Mouse (Mus musculus): Measurements from ENCODE around the gene Chic1. TPM values are rescaled to one million over a fixed set of nuclear protein-coding genes. Genes with fewer than 3 reads are reported as not detected.

Chic1 gene
- polyA plus RNA-seq (2014; fragmentation: Nextera tagmentation; extraction: Ambion mirVana), result 3.3 and 4.5 TPM in 2 replicates

DNA sequence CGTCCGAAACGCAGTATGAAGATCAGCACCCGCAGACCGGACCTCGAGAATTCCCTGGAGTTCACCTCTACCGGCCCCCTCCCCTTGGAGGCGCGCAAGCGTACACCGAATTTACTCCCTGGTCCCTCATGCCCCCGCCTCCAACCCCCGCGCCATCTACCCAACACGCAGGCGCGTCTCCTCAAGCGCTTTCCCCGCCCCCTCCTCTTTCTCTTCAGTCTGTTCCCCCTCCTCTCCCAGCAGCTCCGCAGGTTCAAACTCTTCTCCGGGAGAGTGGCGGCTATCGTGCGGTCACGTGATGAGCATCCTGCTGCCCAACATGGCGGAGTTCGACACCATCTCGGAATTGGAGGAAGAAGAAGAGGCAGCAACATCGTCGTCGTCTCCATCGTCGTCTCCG is at the start of gene Chic1:
Gene Chic1, plus strand, starts transcription at position 190 of the 400 bp plus-strand sequence.
- 22% methylated on average over 34 of the region's 34 CpGs for WGBS
- peaks cover 12% of the 10 kb centered on the region; the same call in 1 of the 2 replicates for H3K27me3 ChIP-seq (replicated peaks; ENCODE audit: control insufficient read depth, insufficient read depth, low read length)

DNA sequence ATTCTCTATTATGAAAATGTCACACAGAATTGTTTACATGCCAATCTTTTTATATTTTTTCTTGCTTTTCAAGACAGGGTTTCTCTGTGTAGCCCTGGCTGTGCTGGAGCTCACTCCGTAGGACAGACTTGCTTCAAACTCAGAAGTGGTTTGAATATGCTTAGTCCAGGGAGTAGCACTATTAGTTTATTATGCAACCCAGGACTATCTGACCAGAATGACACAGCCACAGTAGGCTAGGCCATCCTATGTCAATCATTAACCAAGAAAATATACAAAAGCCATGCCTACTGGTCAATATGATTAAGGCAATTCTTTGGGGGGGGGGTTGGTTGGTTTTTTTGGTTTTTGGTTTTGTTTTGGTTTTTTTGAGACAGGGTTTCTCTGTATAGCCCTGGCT is 48.0 kb upstream of the Chic1 start:
- H3K36me3 ChIP-seq (ENCODE audit: control insufficient read depth, insufficient read depth, low read length), result no peaks in the 10 kb centered on the region
- no peaks in the 10 kb centered on the region for H3K4me1 ChIP-seq (ENCODE audit: control insufficient read depth, insufficient read depth, low read length)
- no peaks in the 10 kb centered on the region for H3K9me3 ChIP-seq (replicated peaks; ENCODE audit: control insufficient read depth, low read length)
- H3K27ac ChIP-seq (ENCODE audit: low read depth, low read length), result no peak overlapping the region
- no peak for ATAC-seq
- no peak overlapping the region for H3K4me3 ChIP-seq (ENCODE audit: low read depth, low read length)
- H3K27me3 ChIP-seq (replicated peaks; ENCODE audit: control insufficient read depth, insufficient read depth, low read length), result 0 out of 2 replicates have a peak, but pooled peaks cover 2% of the 10 kb centered on the region
- no peak overlapping the region for H3K4me2 ChIP-seq (ENCODE audit: low read length)
- 81% methylated on average over 1 of the region's 1 CpGs for WGBS
- no peak overlapping the region for H3K9ac ChIP-seq (ENCODE audit: low read length)
- DNase-seq (ENCODE audit: low spot score), result no peak

More for the DNA sequence above, at the start of gene Chic1:
- peak within 1 kb of the TSS; percentile 68 for H3K27ac ChIP-seq (ENCODE audit: low read depth, low read length)
- peak within 1 kb of the TSS; percentile 58 for H3K4me2 ChIP-seq (ENCODE audit: low read length)
- peak within 1 kb of the TSS; percentile 51 for H3K4me3 ChIP-seq (ENCODE audit: low read depth, low read length)
- H3K9ac ChIP-seq (ENCODE audit: low read length), result peak within 1 kb of the TSS; percentile 62
- no peaks in the 10 kb centered on the region for H3K36me3 ChIP-seq (ENCODE audit: control insufficient read depth, insufficient read depth, low read length)
- 0 out of 2 replicates have a peak, but pooled peaks cover 2% of the 10 kb centered on the region for H3K4me1 ChIP-seq (ENCODE audit: control insufficient read depth, insufficient read depth, low read length)
- peak; percentile 92 for DNase-seq (ENCODE audit: low spot score)
- H3K9me3 ChIP-seq (replicated peaks; ENCODE audit: control insufficient read depth, low read length), result no peaks in the 10 kb centered on the region
- peak; percentile 96 for ATAC-seq

DNA sequence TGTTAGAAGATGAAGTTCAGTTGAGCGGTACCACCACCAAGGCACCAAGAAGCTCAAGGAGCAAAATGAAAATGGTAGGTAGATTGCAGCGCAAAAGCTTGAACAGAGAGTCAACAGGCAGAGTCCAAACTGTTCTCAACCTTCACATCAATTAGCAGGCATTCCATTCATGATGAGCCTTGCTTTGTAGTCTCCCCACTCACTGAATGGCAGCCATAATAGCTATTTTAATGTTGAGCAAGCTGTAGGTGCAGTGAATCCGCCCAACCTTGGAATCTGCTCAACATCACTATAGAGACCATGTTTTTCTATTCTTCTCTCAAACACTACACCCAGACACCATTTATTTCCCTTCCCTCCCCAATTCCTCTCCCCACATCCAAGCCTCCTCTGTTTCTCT is 44.6 kb upstream of the Chic1 start:
- Histone ChIP-seq H3K27me3 (replicated peaks; ENCODE audit: control insufficient read depth, insufficient read depth, low read length) (0 out of 2 replicates have a peak, but pooled peaks cover 2% of the 10 kb centered on the region), H3K36me3 (ENCODE audit: control insufficient read depth, insufficient read depth, low read length) (no peaks in the 10 kb centered on the region), H3K4me2 (ENCODE audit: low read length) (no peak overlapping the region), H3K9me3 (replicated peaks; ENCODE audit: control insufficient read depth, low read length) (no peaks in the 10 kb centered on the region), H3K27ac (ENCODE audit: low read depth, low read length) (no peak overlapping the region), H3K9ac (ENCODE audit: low read length) (no peak overlapping the region), H3K4me1 (ENCODE audit: control insufficient read depth, insufficient read depth, low read length) (no peaks in the 10 kb centered on the region), H3K4me3 (ENCODE audit: low read depth, low read length) (no peak overlapping the region)
- no peak for DNase-seq (ENCODE audit: low spot score)
- no peak for ATAC-seq
- WGBS, result 86% methylated on average over 3 of the region's 3 CpGs

DNA sequence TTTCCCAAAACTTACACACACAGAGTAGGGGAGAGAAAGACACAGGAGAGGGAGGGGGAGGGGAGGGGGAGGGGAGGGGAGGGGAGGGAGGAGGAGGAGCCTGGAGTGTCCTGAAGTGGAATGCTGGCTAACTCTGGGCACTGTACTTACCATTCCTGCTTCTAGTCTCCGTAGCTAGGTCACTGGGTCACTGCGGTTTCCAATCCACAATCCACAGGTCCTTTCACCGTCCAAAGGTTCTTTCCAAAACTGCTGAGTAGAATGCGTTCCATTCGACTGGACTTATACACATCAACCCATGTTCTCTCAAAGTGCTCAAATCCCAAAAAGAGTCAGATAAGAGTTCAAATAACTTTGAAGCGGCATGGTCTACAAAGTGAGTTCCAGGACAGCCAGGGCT is 42.1 kb upstream of the Chic1 start:
- Histone ChIP-seq H3K9me3 (replicated peaks; ENCODE audit: control insufficient read depth, low read length) (no peaks in the 10 kb centered on the region), H3K27ac (ENCODE audit: low read depth, low read length) (no peak overlapping the region), H3K4me1 (ENCODE audit: control insufficient read depth, insufficient read depth, low read length) (no peaks in the 10 kb centered on the region), H3K27me3 (replicated peaks; ENCODE audit: control insufficient read depth, insufficient read depth, low read length) (peaks cover 9% of the 10 kb centered on the region; the same call in 1 of the 2 replicates), H3K4me2 (ENCODE audit: low read length) (no peak overlapping the region), H3K4me3 (ENCODE audit: low read depth, low read length) (no peak overlapping the region), H3K36me3 (ENCODE audit: control insufficient read depth, insufficient read depth, low read length) (no peaks in the 10 kb centered on the region), H3K9ac (ENCODE audit: low read length) (no peak overlapping the region)
- DNase-seq (ENCODE audit: low spot score), result no peak
- ATAC-seq, result no peak
- WGBS, result 90% methylated on average over 6 of the region's 6 CpGs

DNA sequence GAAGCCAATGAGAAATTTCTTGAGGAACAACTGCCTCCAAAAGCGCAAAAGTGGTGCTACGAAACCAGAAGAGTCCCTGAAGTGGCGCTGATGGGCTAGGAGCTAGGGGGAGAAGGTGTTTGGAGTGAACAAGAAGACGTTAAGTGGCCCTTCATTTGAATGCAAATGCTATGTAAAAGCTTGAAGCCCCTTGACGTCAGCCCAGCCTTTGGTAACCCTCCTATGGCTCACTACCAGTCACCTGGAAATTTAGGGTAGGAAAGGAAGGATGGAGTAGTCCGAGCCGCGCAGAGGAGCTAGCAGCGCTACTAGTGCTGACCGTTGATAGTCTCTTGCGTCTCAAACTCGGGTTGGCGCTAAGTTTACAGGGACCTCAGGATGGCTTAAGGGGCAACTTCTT is 35.1 kb upstream of the Chic1 start, which contains the start of gene Cdx4:
Gene Cdx4, plus strand, starts transcription at position 253 of the 400 bp plus-strand sequence.
- no peak for DNase-seq (ENCODE audit: low spot score)
- H3K36me3 ChIP-seq (ENCODE audit: control insufficient read depth, insufficient read depth, low read length), result no peaks in the 10 kb centered on the region
- 31% methylated on average over 13 of the region's 13 CpGs for WGBS
- no peaks in the 10 kb centered on the region for H3K4me1 ChIP-seq (ENCODE audit: control insufficient read depth, insufficient read depth, low read length)
- peak within 1 kb of the TSS; percentile 30; the same call in 1 of the 2 replicates for H3K4me2 ChIP-seq (ENCODE audit: low read length)
- ATAC-seq, result no peak
- H3K4me3 ChIP-seq (ENCODE audit: low read depth, low read length), result no peak within 1 kb of the TSS
- H3K9ac ChIP-seq (ENCODE audit: low read length), result no peak within 1 kb of the TSS
- peaks cover 39% of the 10 kb centered on the region for H3K27me3 ChIP-seq (replicated peaks; ENCODE audit: control insufficient read depth, insufficient read depth, low read length)
- H3K9me3 ChIP-seq (replicated peaks; ENCODE audit: control insufficient read depth, low read length), result no peaks in the 10 kb centered on the region
- H3K27ac ChIP-seq (ENCODE audit: low read depth, low read length), result no peak within 1 kb of the TSS

DNA sequence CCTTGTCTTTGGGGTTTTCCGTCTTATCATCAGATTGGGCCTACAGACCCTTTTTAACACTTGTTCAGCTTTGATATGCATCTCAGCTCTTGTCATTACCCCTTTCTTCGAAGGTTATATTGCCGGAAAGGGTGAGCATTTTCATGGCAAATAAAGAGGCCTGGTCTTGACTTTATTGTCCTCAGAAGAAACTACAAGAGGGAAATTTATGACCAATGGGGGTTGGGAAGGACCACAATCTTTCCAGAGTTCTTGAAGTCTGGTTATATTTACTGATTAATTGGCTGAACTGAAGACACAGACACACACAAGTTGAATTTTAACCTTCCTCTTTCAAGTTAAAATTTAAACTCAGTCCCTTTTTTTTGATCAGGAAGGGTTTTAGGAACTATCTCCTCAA is 30.4 kb upstream of the Chic1 start:
- Histone ChIP-seq H3K27ac (ENCODE audit: low read depth, low read length) (no peak overlapping the region), H3K27me3 (replicated peaks; ENCODE audit: control insufficient read depth, insufficient read depth, low read length) (peaks cover 25% of the 10 kb centered on the region), H3K4me3 (ENCODE audit: low read depth, low read length) (no peak overlapping the region), H3K4me1 (ENCODE audit: control insufficient read depth, insufficient read depth, low read length) (no peaks in the 10 kb centered on the region), H3K9me3 (replicated peaks; ENCODE audit: control insufficient read depth, low read length) (no peaks in the 10 kb centered on the region), H3K4me2 (ENCODE audit: low read length) (no peak overlapping the region), H3K9ac (ENCODE audit: low read length) (no peak overlapping the region), H3K36me3 (ENCODE audit: control insufficient read depth, insufficient read depth, low read length) (no peaks in the 10 kb centered on the region)
- DNase-seq (ENCODE audit: low spot score) (no peak), ATAC-seq (no peak)
- 87% methylated on average over 3 of the region's 3 CpGs for WGBS

DNA sequence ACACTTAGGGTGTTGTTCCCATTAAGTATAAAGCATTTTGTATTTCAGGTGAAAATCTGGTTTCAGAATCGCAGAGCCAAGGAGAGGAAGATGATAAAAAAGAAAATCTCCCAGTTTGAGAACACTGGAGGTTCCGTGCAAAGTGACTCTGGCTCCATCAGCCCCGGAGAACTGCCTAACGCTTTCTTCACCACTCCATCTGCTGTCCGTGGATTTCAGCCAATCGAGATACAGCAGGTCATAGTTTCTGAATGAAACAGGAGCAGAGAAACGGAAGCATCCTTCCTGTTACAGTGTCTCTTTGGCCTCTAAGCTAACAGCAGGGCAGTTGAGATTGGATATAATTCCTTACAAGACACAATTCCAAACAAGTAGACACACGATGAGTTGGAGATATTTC is 26.9 kb upstream of the Chic1 start:
- Histone ChIP-seq H3K4me3 (ENCODE audit: low read depth, low read length) (no peak overlapping the region), H3K4me1 (ENCODE audit: control insufficient read depth, insufficient read depth, low read length) (no peaks in the 10 kb centered on the region), H3K27me3 (replicated peaks; ENCODE audit: control insufficient read depth, insufficient read depth, low read length) (no peaks in the 10 kb centered on the region), H3K9ac (ENCODE audit: low read length) (no peak overlapping the region), H3K9me3 (replicated peaks; ENCODE audit: control insufficient read depth, low read length) (no peaks in the 10 kb centered on the region), H3K27ac (ENCODE audit: low read depth, low read length) (no peak overlapping the region), H3K4me2 (ENCODE audit: low read length) (no peak overlapping the region), H3K36me3 (ENCODE audit: control insufficient read depth, insufficient read depth, low read length) (no peaks in the 10 kb centered on the region)
- 75% methylated on average over 8 of the region's 8 CpGs for WGBS
- DNase-seq (ENCODE audit: low spot score), result no peak
- no peak for ATAC-seq

DNA sequence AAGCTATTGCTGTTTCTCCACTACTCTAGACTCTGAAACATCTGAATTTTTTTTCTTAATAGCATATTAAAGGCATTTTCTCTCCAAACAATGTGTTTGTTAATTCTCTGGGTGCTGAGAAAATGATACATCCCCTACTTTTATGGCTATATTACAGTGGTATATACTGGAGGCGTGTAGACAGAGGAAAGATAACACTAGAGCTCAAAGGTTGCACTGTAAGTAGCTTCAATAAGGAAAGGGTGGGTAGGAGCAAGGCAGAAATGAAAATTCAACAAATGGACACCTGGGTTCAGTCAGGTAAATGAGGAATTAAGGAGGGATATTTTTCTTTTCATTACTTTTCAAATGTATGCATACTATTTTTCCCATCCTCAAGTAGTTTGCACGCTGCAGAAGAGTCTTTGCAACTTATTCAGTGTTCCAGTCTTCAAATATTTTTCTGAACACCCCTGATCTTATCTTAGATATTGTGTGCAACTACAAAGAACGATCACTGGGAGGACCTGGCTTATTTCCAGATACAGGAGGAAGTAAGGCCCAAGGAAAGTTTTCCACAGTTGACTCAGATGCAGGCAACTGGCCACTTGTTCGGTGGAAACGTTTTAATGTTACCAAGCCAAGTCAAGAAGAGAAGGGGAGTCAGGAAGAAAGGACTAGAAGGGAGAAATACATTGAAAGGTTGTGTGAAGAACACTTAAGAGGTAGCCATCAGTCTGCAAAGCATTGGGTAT is 25.0 kb upstream of the Chic1 start:
- Histone ChIP-seq H3K4me3 (ENCODE audit: low read depth, low read length) (no peak overlapping the region), H3K4me1 (ENCODE audit: control insufficient read depth, insufficient read depth, low read length) (no peaks in the 10 kb centered on the region), H3K4me2 (ENCODE audit: low read length) (no peak overlapping the region), H3K9me3 (replicated peaks; ENCODE audit: control insufficient read depth, low read length) (no peaks in the 10 kb centered on the region), H3K27ac (ENCODE audit: low read depth, low read length) (no peak overlapping the region), H3K27me3 (replicated peaks; ENCODE audit: control insufficient read depth, insufficient read depth, low read length) (no peaks in the 10 kb centered on the region), H3K9ac (ENCODE audit: low read length) (no peak overlapping the region), H3K36me3 (ENCODE audit: control insufficient read depth, insufficient read depth, low read length) (no peaks in the 10 kb centered on the region)
- DNase-seq (ENCODE audit: low spot score) (no peak), ATAC-seq (no peak)
- 68% methylated on average over 5 of the region's 5 CpGs for WGBS

DNA sequence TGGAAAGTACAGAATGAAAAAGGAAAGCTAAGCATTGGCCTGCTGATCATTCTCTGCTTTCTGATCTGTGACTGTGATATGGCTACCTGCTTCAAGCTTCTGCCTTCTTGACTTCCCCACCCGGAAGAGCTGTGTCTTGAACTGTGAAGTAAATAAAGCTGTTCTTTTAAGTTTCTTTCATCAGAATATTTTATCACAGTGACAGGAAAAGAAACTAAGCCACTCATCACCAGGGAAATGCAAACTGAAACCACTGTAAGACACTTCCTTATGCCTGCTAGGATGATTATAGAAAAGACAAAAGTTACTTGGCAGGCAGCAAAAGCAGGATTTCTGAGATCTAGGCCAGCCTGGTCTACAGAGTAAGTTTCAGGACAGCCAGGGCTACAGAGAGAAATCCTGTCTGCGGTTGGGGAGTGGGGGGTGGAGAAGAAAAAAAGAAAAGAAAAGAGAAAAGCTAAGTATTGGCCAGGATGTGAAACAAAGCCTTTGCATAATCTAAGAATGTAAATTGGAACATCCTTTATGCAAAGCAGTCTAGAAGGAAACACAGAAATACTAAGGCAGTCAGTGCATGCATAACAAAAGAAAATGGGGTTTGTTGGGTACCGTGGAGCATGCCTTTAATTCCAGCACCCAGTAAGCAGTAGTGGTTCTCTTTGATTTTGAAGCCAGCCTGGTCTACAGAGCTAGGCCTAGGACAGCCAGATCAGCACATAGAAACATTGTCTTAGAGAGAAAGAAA is 14.7 kb upstream of the Chic1 start:
- H3K4me2 ChIP-seq (ENCODE audit: low read length), result no peak overlapping the region
- no peak overlapping the region for H3K4me3 ChIP-seq (ENCODE audit: low read depth, low read length)
- no peaks in the 10 kb centered on the region for H3K27me3 ChIP-seq (replicated peaks; ENCODE audit: control insufficient read depth, insufficient read depth, low read length)
- DNase-seq (ENCODE audit: low spot score) (no peak), ATAC-seq (no peak)
- H3K27ac ChIP-seq (ENCODE audit: low read depth, low read length), result no peak overlapping the region
- H3K36me3 ChIP-seq (ENCODE audit: control insufficient read depth, insufficient read depth, low read length), result no peaks in the 10 kb centered on the region
- WGBS, result 56% methylated on average over 3 of the region's 3 CpGs
- H3K9ac ChIP-seq (ENCODE audit: low read length), result no peak overlapping the region
- no peaks in the 10 kb centered on the region for H3K9me3 ChIP-seq (replicated peaks; ENCODE audit: control insufficient read depth, low read length)
- no peaks in the 10 kb centered on the region for H3K4me1 ChIP-seq (ENCODE audit: control insufficient read depth, insufficient read depth, low read length)
